Mouse (Mus musculus) embryonic facial prominence, embryonic 10.5 days (tissue): ENCODE data around the gene Faap100. TPM values are rescaled to one million over a fixed set of nuclear protein-coding genes. Genes with fewer than 3 reads are reported as not detected.

ENCODE experiments used
- DNase-seq: peaks from one replicate; pipeline ENCODE4 v3.0.0-alpha.2; 2017; ENCODE audit warnings: low spot score
- H3K27ac ChIP-seq: fragments of 300-500 bp; sonication (generic); replicated peaks from 2 replicates; pipeline ENCODE4 v1.5.1; 2016; ENCODE audit warnings: mild to moderate bottlenecking
- H3K27me3 ChIP-seq: fragments of 300-500 bp; sonication (generic); replicated peaks from 2 replicates; pipeline ENCODE4 v1.6.1; 2016; ENCODE audit warnings: low read depth, mild to moderate bottlenecking; ENCODE audit not compliant: poor library complexity, severe bottlenecking
- H3K36me3 ChIP-seq: fragments of 300-500 bp; sonication (generic); replicated peaks from 2 replicates; pipeline ENCODE4 v1.6.1; 2016; ENCODE audit warnings: mild to moderate bottlenecking, moderate library complexity
- H3K4me1 ChIP-seq: fragments of 300-500 bp; sonication (generic); 2 replicates; pipeline ENCODE4 v1.6.1; 2016
- H3K4me3 ChIP-seq: fragments of 300-500 bp; sonication (generic); 2 replicates; pipeline ENCODE4 v1.5.1; 2016; ENCODE audit warnings: mild to moderate bottlenecking, moderate library complexity
- H3K9me3 ChIP-seq: fragments of 300-500 bp; sonication (generic); 2 replicates; pipeline ENCODE4 v1.6.1; 2016; ENCODE audit warnings: mild to moderate bottlenecking
- WGBS: fragments of 180-500 bp; shearing (Covaris S2); methylation state at CpG from one replicate; pipeline ENCODE4 v1.1.7; 2016; 5-methylcytosine and 5-hydroxymethylcytosine counted together
- microRNA-seq: library from miRNA; unstranded; fragments of <30 nt; microRNA quantifications from one replicate; pipeline ENCODE4, GENCODE M21; 2017
- polyA plus RNA-seq: library from polyadenylated mRNA; unstranded; fragments of >200 nt; fragmentation: Nextera tagmentation; extraction: Ambion mirVana; gene quantifications from 2 replicates; pipeline ENCODE4 v1.2.1, GENCODE M21; 2016

Faap100 gene
- polyA plus RNA-seq, 1 experiment from 2014 or later, result 38.3 TPM

DNA sequence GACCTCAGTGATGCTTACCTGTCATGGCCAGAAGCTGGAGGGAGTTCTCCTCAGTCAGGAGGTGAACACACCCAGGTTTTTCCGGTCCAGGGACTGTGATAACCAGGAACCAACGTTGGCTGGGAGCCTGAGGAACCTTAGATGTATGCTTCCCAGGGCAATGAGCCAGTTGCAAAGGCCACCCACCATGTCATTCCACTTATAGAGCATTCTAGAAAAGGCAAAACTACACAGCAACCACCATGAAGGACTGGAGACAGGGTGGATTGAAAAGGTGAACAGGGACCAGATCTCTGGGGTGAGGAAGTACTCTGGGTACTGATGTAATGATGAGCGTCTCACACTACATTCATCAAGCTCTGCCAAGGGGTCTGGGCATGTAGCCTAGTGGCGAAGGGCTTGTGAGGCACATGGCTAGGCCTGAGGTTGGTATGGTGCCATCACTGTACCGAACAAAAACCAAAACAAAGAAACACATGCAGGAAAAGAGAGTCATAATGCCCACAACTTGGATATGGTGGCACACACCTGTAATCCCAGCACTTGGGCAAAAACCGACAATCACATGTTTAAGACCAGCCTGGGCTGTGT, 43.0 kb downstream of the Faap100 start:
- WGBS, result 86% methylated on average over 6 of the region's 6 CpGs
- no peaks in the 10 kb centered on the region for H3K36me3 ChIP-seq
- peaks cover 13% of the 10 kb centered on the region; the same call in 1 of the 2 replicates for H3K9me3 ChIP-seq
- H3K27me3 ChIP-seq, result no peaks in the 10 kb centered on the region
- H3K27ac ChIP-seq, result no peak overlapping the region
- DNase-seq, result peak; percentile 5
- H3K4me3 ChIP-seq, result no peak overlapping the region
- no peaks in the 10 kb centered on the region for H3K4me1 ChIP-seq

DNA sequence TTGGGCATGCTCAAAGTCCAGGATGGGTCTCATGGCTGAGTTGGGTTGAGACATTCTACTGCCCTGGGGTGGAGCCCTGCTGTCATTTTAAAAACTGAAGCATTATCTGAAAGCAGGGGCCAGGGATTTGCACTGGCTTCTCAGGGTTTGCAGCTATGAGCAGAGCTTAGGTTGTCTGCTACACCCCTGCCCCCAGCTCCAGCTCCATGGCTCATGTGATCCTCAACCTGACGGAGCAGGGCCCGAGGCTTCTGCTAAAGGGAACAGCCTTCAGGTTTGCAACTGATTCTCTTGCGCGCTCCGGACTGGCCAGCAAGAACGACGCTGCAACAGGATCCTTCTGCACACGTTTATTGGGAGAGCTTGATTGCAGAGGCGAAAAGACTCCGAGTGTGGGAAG, 58.4 kb downstream of the Faap100 start:
- H3K27ac ChIP-seq, result no peak overlapping the region
- DNase-seq, result peak; percentile 6
- WGBS, result 97% methylated on average over 10 of the region's 10 CpGs

DNA sequence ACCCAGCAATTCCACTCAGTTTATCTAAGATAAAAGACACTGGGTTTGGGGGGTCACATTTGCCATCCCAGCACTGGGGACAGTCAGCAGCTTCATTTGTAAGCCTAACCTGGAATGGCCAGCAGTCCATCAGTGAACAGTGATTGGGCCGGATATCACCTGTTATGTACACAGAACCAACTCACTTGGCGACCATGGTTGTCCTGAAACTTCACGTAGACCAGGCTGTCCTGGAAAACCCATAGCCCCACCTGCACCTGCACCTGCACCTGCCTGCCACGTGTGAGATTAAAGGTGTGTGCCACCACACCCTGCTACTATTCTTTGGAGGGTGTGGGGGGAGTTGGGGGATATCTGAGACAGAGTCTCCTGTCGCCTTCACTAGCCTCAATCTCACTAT, 59.3 kb downstream of the Faap100 start:
- DNase-seq, result peak; percentile 6
- H3K4me1 ChIP-seq, result peaks cover 32% of the 10 kb centered on the region
- no peak overlapping the region for H3K27ac ChIP-seq
- no peaks in the 10 kb centered on the region for H3K36me3 ChIP-seq
- no peak overlapping the region for H3K4me3 ChIP-seq
- 0 out of 2 replicates have a peak, but pooled peaks cover 5% of the 10 kb centered on the region for H3K9me3 ChIP-seq
- H3K27me3 ChIP-seq, result no peaks in the 10 kb centered on the region
- WGBS, result 89% methylated on average over 5 of the region's 5 CpGs

More for the DNA sequence above, 58.4 kb downstream of the Faap100 start:
- H3K36me3 ChIP-seq, result no peaks in the 10 kb centered on the region
- H3K4me1 ChIP-seq, result peaks cover 23% of the 10 kb centered on the region
- H3K9me3 ChIP-seq, result 0 out of 2 replicates have a peak, but pooled peaks cover 5% of the 10 kb centered on the region
- H3K27me3 ChIP-seq, result no peaks in the 10 kb centered on the region
- peak overlapping the region; percentile 11; the same call in 1 of the 2 replicates for H3K4me3 ChIP-seq

Small RNAs within 50 kb of the gene (microRNA-seq; reads per million reads assigned to microRNA genes)
- not detected for gene Gm23419
- gene Mir6935, result 5.2 reads per million, percentile 14 among the genes with 10 or more reads in this experiment

Other genes with a start within 250 kb of the Faap100 start
- gene Slc38a10, start 227.4 kb downstream of the Faap100 start, polyA plus RNA-seq, result 99.0 and 103 TPM in 2 replicates
- gene Bahcc1, start 145.8 kb downstream of the Faap100 start, polyA plus RNA-seq, result 18.0 and 18.4 TPM in 2 replicates
- gene Actg1, start 30.2 kb downstream of the Faap100 start, polyA plus RNA-seq, result 3,067 and 3,150 TPM in 2 replicates
- gene Fscn2, start 17.2 kb downstream of the Faap100 start, polyA plus RNA-seq, result 0.10 and 0.19 TPM in 2 replicates
- 45.3 and 51.9 TPM in 2 replicates for gene Nploc4, start 58.9 kb upstream of the Faap100 start, polyA plus RNA-seq
- gene Tspan10, start 63.9 kb upstream of the Faap100 start, polyA plus RNA-seq, result 0.69 and 1.5 TPM in 2 replicates
- gene Pde6g, start 74.7 kb upstream of the Faap100 start, polyA plus RNA-seq, result 0.44 and 0.67 TPM in 2 replicates
- gene Oxld1, start 79.3 kb upstream of the Faap100 start, polyA plus RNA-seq, result 8.5 and 12.8 TPM in 2 replicates
- gene Ccdc137, start 79.4 kb upstream of the Faap100 start, polyA plus RNA-seq, result 49.6 and 50.7 TPM in 2 replicates
- 55.9 and 66.9 TPM in 2 replicates for gene Arl16, start 88.8 kb upstream of the Faap100 start, polyA plus RNA-seq
- 206 and 216 TPM in 2 replicates for gene Mrpl12, start 105.8 kb upstream of the Faap100 start, polyA plus RNA-seq
- gene Slc25a10, start 113.1 kb upstream of the Faap100 start, polyA plus RNA-seq, result 68.6 and 69.4 TPM in 2 replicates
- 0.33 and 0.62 TPM in 2 replicates for gene Gcgr, start 151.9 kb upstream of the Faap100 start, polyA plus RNA-seq
- gene Mcrip1, start 171.0 kb upstream of the Faap100 start, polyA plus RNA-seq, result 201 and 221 TPM in 2 replicates
- gene Ppp1r27, start 172.4 kb upstream of the Faap100 start, polyA plus RNA-seq, result not detected in 2 replicates
- 556 and 565 TPM in 2 replicates for gene P4hb, start 194.5 kb upstream of the Faap100 start, polyA plus RNA-seq
- 735 and 777 TPM in 2 replicates for gene Arhgdia, start 202.9 kb upstream of the Faap100 start, polyA plus RNA-seq
- 620 and 640 TPM in 2 replicates for gene Alyref, start 219.6 kb upstream of the Faap100 start, polyA plus RNA-seq
- 192 and 198 TPM in 2 replicates for gene Anapc11, start 219.7 kb upstream of the Faap100 start, polyA plus RNA-seq
- not detected in 2 replicates for gene Npb, start 229.7 kb upstream of the Faap100 start, polyA plus RNA-seq
- gene Pcyt2, start 239.2 kb upstream of the Faap100 start, polyA plus RNA-seq, result 142 and 145 TPM in 2 replicates
- gene Sirt7, start 246.5 kb upstream of the Faap100 start, polyA plus RNA-seq, result 27.7 and 29.5 TPM in 2 replicates